Mouse (Mus musculus): Measurements from ENCODE around the gene Kctd11.
A peak's percentile ranks its signal among the peaks of the same experiment; 100 is the strongest.
"Not testable (repeated sequence)": the region's sequence is repeated elsewhere in the genome, so short reads cannot be mapped to it uniquely, and the experiment has no call there.

The Kctd11 gene

GRCm38 (mm10) chr11:69880853-69881603 is at the start of gene Kctd11:
Kctd11 (minus strand) TSS chr11:69881406.
- peak; percentile 96 for DNase-seq

- not testable (repeated sequence) for DNase-seq
Measured at GRCm38 (mm10) chr11:69930176-69930575, 49.0 kb upstream of the Kctd11 start.

GRCm38 (mm10) chr11:69929712-69930111 is 48.5 kb upstream of the Kctd11 start:
- DNase-seq = no peak

- DNase-seq = no peak
Measured at GRCm38 (mm10) chr11:69927501-69927900, 46.3 kb upstream of the Kctd11 start.

- no peak for DNase-seq
Measured at GRCm38 (mm10) chr11:69922796-69923195, 41.6 kb upstream of the Kctd11 start.

- DNase-seq = no peak
Measured at GRCm38 (mm10) chr11:69922012-69922756, 41.0 kb upstream of the Kctd11 start.

GRCm38 (mm10) chr11:69921114-69922011 is 40.2 kb upstream of the Kctd11 start, which contains the start of gene Eif5a:
Eif5a (minus strand) TSS chr11:69921958.
- peak; percentile 100 for DNase-seq

GRCm38 (mm10) chr11:69920266-69921031 is 39.2 kb upstream of the Kctd11 start:
- DNase-seq = no peak

GRCm38 (mm10) chr11:69919661-69920265 is 38.6 kb upstream of the Kctd11 start:
- DNase-seq = peak; percentile 91

- no peak for DNase-seq
Measured at GRCm38 (mm10) chr11:69919053-69919452, 37.8 kb upstream of the Kctd11 start.

- DNase-seq = no peak
Measured at GRCm38 (mm10) chr11:69918118-69918517, 36.9 kb upstream of the Kctd11 start.

- DNase-seq = no peak
Measured at GRCm38 (mm10) chr11:69917379-69917948, 36.3 kb upstream of the Kctd11 start.

- not testable (repeated sequence) for DNase-seq
Measured at GRCm38 (mm10) chr11:69916652-69917378, 35.6 kb upstream of the Kctd11 start.

- DNase-seq = no peak
Measured at GRCm38 (mm10) chr11:69915667-69916627, 34.7 kb upstream of the Kctd11 start.

GRCm38 (mm10) chr11:69914917-69915430 is 33.8 kb upstream of the Kctd11 start:
- DNase-seq = no peak

- DNase-seq = no peak
Measured at GRCm38 (mm10) chr11:69914372-69914764, 33.2 kb upstream of the Kctd11 start.

- DNase-seq = peak; percentile 95
Measured at GRCm38 (mm10) chr11:69913554-69914371, 32.6 kb upstream of the Kctd11 start, which contains the start of gene Gps2. Gps2 (plus strand) TSS chr11:69913888.
